Mouse (Mus musculus) stomach, embryonic 16.5 days (tissue): ENCODE measurements at regions not wholly inside any gene's neighbourhood (a gene's known extent, or its start where the extent isn't known, plus 50 kb on each side); places are given as distances from the start of the nearest gene placed in this dataset.

ENCODE experiments used
- ATAC-seq: fragments of 200-750 bp; cut with Nextera tagmentation; 2 replicates; pipeline ENCODE4 v1.8.0; 2017; ENCODE audit warnings: moderate number of reproducible peaks, moderate TSS enrichment; ENCODE audit not compliant: insufficient read depth, low FRiP score
- H3K27ac ChIP-seq: fragments of 300-500 bp; sonication (generic); 2 replicates; pipeline ENCODE4 v1.5.1; 2014; ENCODE audit warnings: low read length
- H3K27me3 ChIP-seq: fragments of 300-500 bp; sonication (generic); 2 replicates; pipeline ENCODE4 v1.6.1; 2014; ENCODE audit warnings: low read length, control low read depth, mixed read lengths; ENCODE audit not compliant: control insufficient read depth, insufficient read depth
- H3K36me3 ChIP-seq: fragments of 300-500 bp; sonication (generic); 2 replicates; pipeline ENCODE4 v1.6.1; 2014; ENCODE audit warnings: low read length; ENCODE audit not compliant: control insufficient read depth, insufficient read depth
- H3K4me1 ChIP-seq: fragments of 300-500 bp; sonication (generic); 2 replicates; pipeline ENCODE4 v1.6.1; 2014; ENCODE audit warnings: low read length, control low read depth, mixed read lengths; ENCODE audit not compliant: control insufficient read depth, insufficient read depth
- H3K4me2 ChIP-seq: fragments of 300-500 bp; sonication (generic); 2 replicates; pipeline ENCODE4 v1.6.1; 2014; ENCODE audit warnings: low read depth, low read length, mixed read lengths
- H3K4me3 ChIP-seq: fragments of 300-500 bp; sonication (generic); replicated peaks from 2 replicates; pipeline ENCODE4 v1.5.1; 2014; ENCODE audit warnings: mild to moderate bottlenecking, low read length
- H3K9ac ChIP-seq: fragments of 300-500 bp; sonication (generic); 2 replicates; pipeline ENCODE4 v1.6.1; 2014; ENCODE audit warnings: low read length
- H3K9me3 ChIP-seq: fragments of 300-500 bp; sonication (generic); replicated peaks from 2 replicates; pipeline ENCODE4 v1.6.1; 2016; ENCODE audit warnings: low read length, control low read depth; ENCODE audit not compliant: control insufficient read depth
- WGBS: fragments of 180-500 bp; shearing (Covaris S2); extraction: QIAGEN DNeasy Blood & Tissue Kit; methylation state at CpG from one replicate; pipeline ENCODE4 v1.1.7; 2014; 5-methylcytosine and 5-hydroxymethylcytosine counted together

GRCm38 (mm10) chr2:79159336-79159735, 95.9 kb upstream of the Itga4 start:
- no peak for ATAC-seq
- Histone ChIP-seq H3K9me3 (0 out of 2 replicates have a peak, but pooled peaks cover 3% of the 10 kb centered on the region), H3K4me2 (no peak overlapping the region), H3K27me3 (no peaks in the 10 kb centered on the region), H3K4me3 (no peak overlapping the region), H3K4me1 (no peaks in the 10 kb centered on the region), H3K9ac (no peak overlapping the region), H3K27ac (no peak overlapping the region), H3K36me3 (no peaks in the 10 kb centered on the region)
- WGBS = 54% methylated on average over 5 of the region's 5 CpGs

- ATAC-seq = no peak
- H3K4me1 ChIP-seq = no peaks in the 10 kb centered on the region
- H3K36me3 ChIP-seq = no peaks in the 10 kb centered on the region
- WGBS = 50% methylated on average over 7 of the region's 7 CpGs
- no peak overlapping the region for H3K27ac ChIP-seq
- H3K4me3 ChIP-seq = no peak overlapping the region
- no peaks in the 10 kb centered on the region for H3K9me3 ChIP-seq
- no peaks in the 10 kb centered on the region for H3K27me3 ChIP-seq
- no peak overlapping the region for H3K9ac ChIP-seq
- H3K4me2 ChIP-seq = no peak overlapping the region
Observed at GRCm38 (mm10) chr2:79172967-79173919, 82.0 kb upstream of the Itga4 start.

GRCm38 (mm10) chr2:79174282-79174681, 80.9 kb upstream of the Itga4 start:
- no peaks in the 10 kb centered on the region for H3K36me3 ChIP-seq
- no peak overlapping the region for H3K9ac ChIP-seq
- H3K27ac ChIP-seq = no peak overlapping the region
- no peaks in the 10 kb centered on the region for H3K9me3 ChIP-seq
- no peaks in the 10 kb centered on the region for H3K27me3 ChIP-seq
- WGBS = 75% methylated on average over 4 of the region's 4 CpGs
- H3K4me2 ChIP-seq = no peak overlapping the region
- ATAC-seq = no peak
- H3K4me3 ChIP-seq = no peak overlapping the region
- H3K4me1 ChIP-seq = no peaks in the 10 kb centered on the region

- Histone ChIP-seq H3K36me3 (no peaks in the 10 kb centered on the region), H3K9ac (no peak overlapping the region), H3K9me3 (no peaks in the 10 kb centered on the region), H3K4me3 (no peak overlapping the region), H3K27ac (no peak overlapping the region), H3K4me2 (no peak overlapping the region), H3K4me1 (no peaks in the 10 kb centered on the region), H3K27me3 (no peaks in the 10 kb centered on the region)
- ATAC-seq = no peak
- 72% methylated on average over 7 of the region's 7 CpGs for WGBS
Observed at GRCm38 (mm10) chr2:79180782-79181181, 74.4 kb upstream of the Itga4 start.

- ATAC-seq = peak; percentile 40
- WGBS = 48% methylated on average over 7 of the region's 7 CpGs
- Histone ChIP-seq H3K4me2 (no peak overlapping the region), H3K9me3 (no peaks in the 10 kb centered on the region), H3K27me3 (no peaks in the 10 kb centered on the region), H3K4me3 (no peak overlapping the region), H3K9ac (no peak overlapping the region), H3K27ac (no peak overlapping the region; the same call in 1 of the 2 replicates), H3K4me1 (no peaks in the 10 kb centered on the region), H3K36me3 (no peaks in the 10 kb centered on the region)
Observed at GRCm38 (mm10) chr2:79183034-79183630, 72.1 kb upstream of the Itga4 start.

- 82% methylated on average over 11 of the region's 11 CpGs for WGBS
- Histone ChIP-seq H3K9ac (no peak overlapping the region), H3K4me1 (no peaks in the 10 kb centered on the region), H3K36me3 (no peaks in the 10 kb centered on the region), H3K27ac (no peak overlapping the region), H3K27me3 (no peaks in the 10 kb centered on the region), H3K9me3 (no peaks in the 10 kb centered on the region), H3K4me2 (no peak overlapping the region), H3K4me3 (no peak overlapping the region)
- no peak for ATAC-seq
Observed at GRCm38 (mm10) chr2:79185234-79186101, 69.8 kb upstream of the Itga4 start.

- Histone ChIP-seq H3K9me3 (no peaks in the 10 kb centered on the region), H3K27me3 (no peaks in the 10 kb centered on the region), H3K4me3 (no peak overlapping the region), H3K27ac (no peak overlapping the region), H3K4me1 (no peaks in the 10 kb centered on the region), H3K9ac (no peak overlapping the region), H3K36me3 (no peaks in the 10 kb centered on the region), H3K4me2 (no peak overlapping the region)
- 94% methylated on average over 7 of the region's 7 CpGs for WGBS
- no peak for ATAC-seq
Observed at GRCm38 (mm10) chr2:79186878-79187277, 68.3 kb upstream of the Itga4 start.

- H3K4me2 ChIP-seq = no peak overlapping the region
- no peak overlapping the region for H3K27ac ChIP-seq
- no peaks in the 10 kb centered on the region for H3K27me3 ChIP-seq
- H3K4me1 ChIP-seq = no peaks in the 10 kb centered on the region
- no peak overlapping the region for H3K9ac ChIP-seq
- 85% methylated on average over 6 of the region's 6 CpGs for WGBS
- no peaks in the 10 kb centered on the region for H3K36me3 ChIP-seq
- no peak overlapping the region for H3K4me3 ChIP-seq
- ATAC-seq = no peak
- H3K9me3 ChIP-seq = no peaks in the 10 kb centered on the region
Observed at GRCm38 (mm10) chr2:79188511-79189193, 66.6 kb upstream of the Itga4 start.
